Mouse (Mus musculus) ES-E14 (cell line): ENCODE measurements around the gene Ccnd3.

Experiments
- CHD2 ChIP-seq: IDR thresholded peaks from 2 replicates; pipeline ENCODE4 v1.6.1; 2014; ENCODE audit warnings: mild to moderate bottlenecking, low read depth, low read length, inconsistent platforms
- HCFC1 ChIP-seq: IDR thresholded peaks from 2 replicates; pipeline ENCODE4 v1.6.1; 2012; ENCODE audit warnings: low read length, inconsistent platforms, borderline replicate concordance; ENCODE audit not compliant: insufficient read depth
- ZC3H11A ChIP-seq: IDR thresholded peaks from 2 replicates; pipeline ENCODE4 v1.6.1; 2012; ENCODE audit warnings: low read depth, mild to moderate bottlenecking, inconsistent platforms, low read length, borderline replicate concordance

- TF ChIP-seq ZC3H11A: peak; percentile 46; the same call in 1 of the 2 replicates
- no peak for TF ChIP-seq HCFC1
- no peak for TF ChIP-seq CHD2
Observed at GRCm38 (mm10) chr17:47646683-47647082, 141.8 kb downstream of the Ccnd3 start.
